Mouse (Mus musculus) lung, adult 2 months (tissue): ENCODE measurements around the gene Ttc9b. TPM values are rescaled to one million over a fixed set of nuclear protein-coding genes. Genes with fewer than 3 reads are reported as not detected.

Experiments used
- DNase-seq: peaks from one replicate; pipeline ENCODE4 v3.0.0; 2022
- H3K4me1 ChIP-seq: fragments of 200-500 bp; 2 replicates; pipeline ENCODE4 v1.6.1; 2011; ENCODE audit warnings: low read length; ENCODE audit not compliant: control insufficient read depth, insufficient read depth
- H3K4me3 ChIP-seq: fragments of 200-500 bp; replicated peaks from 2 replicates; pipeline ENCODE3; 2011; ENCODE audit warnings: low read depth, mild to moderate bottlenecking, control low read depth, low read length; ENCODE audit errors: extremely low read depth
- CTCF ChIP-seq: fragments of 200-500 bp; IDR thresholded peaks from 2 replicates; pipeline ENCODE4 v1.5.1; 2011; ENCODE audit warnings: mild to moderate bottlenecking, low read length, control low read depth; ENCODE audit not compliant: insufficient read depth
- POLR2A ChIP-seq: fragments of 200-500 bp; IDR thresholded peaks from 2 replicates; pipeline ENCODE4 v1.6.1; 2011; ENCODE audit warnings: low read depth, mild to moderate bottlenecking, control low read depth, low read length, borderline replicate concordance; ENCODE audit errors: extremely low read depth
- WGBS: fragments of 180-500 bp; shearing (Covaris S2); methylation state at CpG from one replicate; pipeline ENCODE4 v1.1.7; 2018; 5-methylcytosine and 5-hydroxymethylcytosine counted together
- polyA plus RNA-seq: library from polyadenylated mRNA; depleted of rRNA; stranded (reverse); fragments of >200 nt; gene quantifications from 2 replicates; pipeline ENCODE4 v1.2.3, GENCODE M21; 2012; rRNA removed

Ttc9b gene
- polyA plus RNA-seq, 1 experiment = not detected

DNA sequence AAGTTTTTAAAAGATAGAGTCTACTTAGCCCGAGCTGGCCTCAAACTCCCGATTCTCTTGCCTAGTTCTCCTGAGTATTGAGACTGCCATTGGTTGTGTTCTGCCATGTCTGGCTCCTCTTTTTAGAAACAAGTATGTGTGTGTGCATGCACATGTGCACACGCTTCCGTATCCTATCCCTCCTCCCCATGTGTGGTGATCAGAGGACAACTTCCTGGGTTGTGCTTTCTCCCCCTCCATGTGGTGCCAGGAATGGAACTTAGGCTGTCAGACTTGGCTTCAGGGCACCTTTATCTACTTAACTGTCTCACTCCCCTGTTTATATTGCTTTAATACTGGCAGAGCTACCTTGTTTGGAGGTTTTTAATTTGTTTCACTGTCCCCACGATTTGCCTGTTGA lies 31.5 kb downstream of the Ttc9b start:
- no peak for DNase-seq
- 25% methylated on average over 5 of the region's 5 CpGs for WGBS
- H3K4me3 ChIP-seq = no peak overlapping the region
- TF ChIP-seq CTCF (no peak), POLR2A (no peak)
- H3K4me1 ChIP-seq = 0 out of 2 replicates have a peak, but pooled peaks cover 2% of the 10 kb centered on the region

DNA sequence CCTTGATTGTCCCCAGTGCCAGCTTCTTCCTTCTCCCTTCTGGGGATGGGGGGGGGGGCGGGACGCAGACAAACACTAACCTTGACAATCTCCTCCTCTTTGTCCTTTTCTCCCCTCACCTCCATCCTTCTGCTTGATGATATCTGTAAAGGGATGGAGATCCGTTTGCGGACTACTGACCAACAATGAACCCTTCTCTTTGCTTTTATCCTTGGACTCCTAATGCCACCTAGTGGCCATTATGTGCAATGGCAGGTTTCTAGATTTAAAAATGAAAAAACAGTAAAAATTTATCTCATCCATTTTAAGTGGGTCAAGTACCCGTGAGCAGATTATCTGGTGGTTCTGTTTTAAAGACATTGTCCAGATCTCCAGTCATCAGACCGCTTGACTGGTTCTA lies 32.0 kb downstream of the Ttc9b start:
- H3K4me1 ChIP-seq = 0 out of 2 replicates have a peak, but pooled peaks cover 2% of the 10 kb centered on the region
- no peak overlapping the region for H3K4me3 ChIP-seq
- under 1% methylated on average over 6 of the region's 6 CpGs for WGBS
- TF ChIP-seq CTCF (peak; percentile 41; the same call in 1 of the 2 replicates), POLR2A (no peak)
- no peak for DNase-seq

DNA sequence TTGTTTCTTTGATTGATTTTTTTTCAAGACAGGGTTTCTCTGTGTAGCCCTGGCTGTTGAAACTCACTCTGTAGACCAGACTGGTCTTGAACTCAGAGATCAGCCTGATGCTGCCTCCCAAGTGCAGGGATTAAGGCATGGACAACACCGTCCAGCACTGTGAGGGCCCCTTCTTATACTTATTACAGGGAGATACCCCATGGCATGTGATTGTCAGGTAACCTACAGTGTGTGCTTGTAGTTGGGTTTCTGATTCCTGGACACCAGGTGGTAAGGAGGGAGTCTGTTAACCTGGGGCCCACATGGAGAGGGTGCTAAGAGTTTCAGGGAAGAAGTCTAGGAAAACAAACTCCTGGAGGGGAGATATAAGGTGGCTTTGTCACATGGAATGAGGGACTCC lies 33.3 kb downstream of the Ttc9b start:
- 78% methylated on average over 1 of the region's 1 CpGs for WGBS
- Histone ChIP-seq H3K4me3 (no peak overlapping the region), H3K4me1 (0 out of 2 replicates have a peak, but pooled peaks cover 2% of the 10 kb centered on the region)
- DNase-seq = no peak
- no peak for TF ChIP-seq CTCF
- no peak for TF ChIP-seq POLR2A

DNA sequence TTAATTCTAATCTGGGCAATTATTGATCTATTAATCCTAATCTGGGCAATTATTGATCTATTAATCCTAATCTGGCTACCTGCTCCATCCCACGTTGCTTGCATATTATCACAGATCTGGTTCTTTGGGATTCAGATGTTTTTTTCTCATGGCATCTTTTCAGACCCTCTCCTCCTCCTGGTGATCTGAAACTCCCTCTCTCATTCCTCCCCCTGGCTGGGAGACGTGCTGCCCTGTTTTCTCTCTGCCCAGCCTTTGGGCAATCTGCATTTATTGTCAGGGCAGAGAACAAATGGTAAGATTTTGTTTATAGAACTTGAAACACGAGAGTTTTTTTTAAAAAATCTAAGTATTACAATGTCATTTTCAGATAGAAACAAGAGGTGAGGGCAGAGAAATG lies 34.1 kb downstream of the Ttc9b start:
- no peak for TF ChIP-seq POLR2A
- TF ChIP-seq CTCF = no peak
- Histone ChIP-seq H3K4me1 (0 out of 2 replicates have a peak, but pooled peaks cover 2% of the 10 kb centered on the region), H3K4me3 (no peak overlapping the region)
- DNase-seq = no peak
- 56% methylated on average over 3 of the region's 3 CpGs for WGBS

DNA sequence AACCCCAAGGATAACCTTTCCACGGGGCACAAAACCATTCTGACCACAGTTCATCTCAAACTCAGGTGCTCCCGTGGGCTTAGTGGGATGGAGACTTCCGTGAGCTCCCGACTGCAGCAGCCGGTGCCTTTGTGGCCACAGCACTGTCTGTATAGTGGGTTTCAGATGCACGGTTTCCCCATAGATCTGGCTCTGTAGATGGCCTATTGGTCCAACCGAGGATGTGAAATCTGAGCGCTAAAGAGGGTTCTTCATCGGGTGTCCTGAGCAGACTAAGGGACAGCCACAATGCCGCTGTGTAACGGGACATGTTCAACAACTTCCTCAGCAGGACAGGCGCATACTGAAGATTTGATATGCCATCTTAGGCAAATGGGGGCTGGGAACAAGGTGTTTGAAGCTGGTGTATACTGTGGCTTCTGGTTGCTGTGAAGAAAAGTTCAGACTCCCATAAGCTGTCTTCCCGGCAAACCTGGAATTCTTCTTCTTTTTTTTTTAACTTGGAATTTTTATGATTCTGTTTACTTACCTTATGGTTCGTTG lies 34.6 kb downstream of the Ttc9b start:
- WGBS = 29% methylated on average over 14 of the region's 14 CpGs
- Histone ChIP-seq H3K4me1 (0 out of 2 replicates have a peak, but pooled peaks cover 2% of the 10 kb centered on the region), H3K4me3 (no peak overlapping the region)
- DNase-seq = no peak
- TF ChIP-seq CTCF = no peak
- no peak for TF ChIP-seq POLR2A

DNA sequence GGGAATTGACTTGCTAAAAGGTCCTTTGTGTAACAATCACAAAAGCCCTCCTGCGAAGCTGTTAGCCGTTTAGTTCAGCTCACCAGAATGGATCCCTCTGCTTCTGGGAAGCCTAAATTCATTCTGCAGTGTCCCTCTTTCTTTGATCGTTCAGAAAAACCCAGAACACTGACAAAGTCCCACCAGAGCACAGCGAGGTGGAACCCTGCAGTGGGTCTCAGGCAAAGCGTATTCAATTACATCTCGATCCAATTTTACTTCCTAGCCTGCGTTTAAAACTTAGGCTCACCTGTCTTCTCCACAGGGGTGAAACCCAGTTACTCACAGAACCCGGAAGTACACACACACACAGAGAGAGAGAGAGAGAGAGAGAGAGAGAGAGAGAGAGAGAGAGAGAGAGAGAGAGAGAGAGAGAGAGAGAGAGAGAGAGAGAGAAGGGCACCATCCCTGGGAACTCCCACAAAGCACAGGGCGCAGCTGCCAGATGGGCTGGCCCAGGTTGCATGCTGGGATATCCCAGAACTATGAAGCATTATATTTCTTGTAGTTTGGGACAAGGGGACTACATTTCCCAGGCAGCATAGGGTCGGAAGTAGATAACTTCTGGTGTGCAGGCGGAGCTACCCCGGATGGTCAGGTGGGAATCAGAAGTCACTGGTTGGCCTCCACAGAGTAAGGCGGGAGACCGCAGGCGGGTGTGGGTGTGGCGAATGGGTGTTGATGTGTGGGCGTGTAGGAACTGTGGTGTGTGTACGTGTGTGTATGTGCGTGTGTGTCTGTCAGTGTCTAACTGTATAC lies 35.3 kb downstream of the Ttc9b start, which contains the start of gene Zfp607b:
Gene Zfp607b (plus strand): TSS at position 526 of the 798 bp plus-strand sequence.
- TF ChIP-seq CTCF = no peak
- peak; percentile 52; the same call in 1 of the 2 replicates for TF ChIP-seq POLR2A
- DNase-seq = peak; percentile 85
- 1% methylated on average over 19 of the region's 19 CpGs for WGBS
- peak within 1 kb of the TSS; percentile 62 for H3K4me3 ChIP-seq
- 0 out of 2 replicates have a peak, but pooled peaks cover 2% of the 10 kb centered on the region for H3K4me1 ChIP-seq

DNA sequence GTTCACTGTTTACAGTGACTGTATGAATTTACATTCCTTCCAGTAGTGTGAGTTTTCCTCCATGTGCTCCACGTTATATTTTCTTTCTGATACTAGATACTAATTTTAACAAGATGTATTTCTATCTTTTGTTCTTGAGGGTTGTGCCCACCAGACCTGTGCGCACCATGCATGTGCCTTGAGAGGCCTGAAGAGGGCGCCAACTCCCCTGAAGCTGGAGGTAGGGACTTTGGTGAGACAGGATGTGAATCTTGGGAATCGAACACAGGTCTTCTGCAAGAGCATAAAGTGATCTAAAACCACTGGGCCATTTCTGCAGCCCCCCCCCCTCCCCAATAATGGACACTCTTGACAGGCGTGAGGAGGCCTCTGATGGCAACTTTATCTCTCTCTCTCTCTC lies 37.4 kb downstream of the Ttc9b start:
- H3K4me3 ChIP-seq = no peak overlapping the region
- WGBS = 39% methylated on average over 5 of the region's 5 CpGs
- TF ChIP-seq POLR2A = no peak
- peak; percentile 73 for TF ChIP-seq CTCF
- 0 out of 2 replicates have a peak, but pooled peaks cover 2% of the 10 kb centered on the region for H3K4me1 ChIP-seq
- no peak for DNase-seq

DNA sequence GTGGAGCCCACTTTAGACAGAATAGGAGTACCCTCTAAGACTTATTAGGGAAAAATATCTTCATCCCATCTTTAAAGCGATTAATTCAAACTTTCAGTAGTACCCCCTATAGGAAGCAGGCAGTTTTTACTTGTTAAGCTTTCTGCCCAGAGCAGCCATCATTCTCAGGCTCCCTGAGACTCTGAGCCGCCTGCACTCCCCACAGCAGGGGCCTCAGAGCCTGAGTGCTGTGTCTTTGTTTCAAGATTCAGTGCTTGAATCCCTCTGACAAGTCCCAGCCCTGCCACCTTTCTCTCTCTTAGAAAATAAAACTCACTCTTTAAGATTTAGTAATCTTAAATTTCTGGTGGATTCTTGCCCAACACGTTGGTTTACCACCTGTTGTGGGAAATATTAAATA lies 43.0 kb downstream of the Ttc9b start:
- 69% methylated on average over 3 of the region's 3 CpGs for WGBS
- TF ChIP-seq POLR2A = no peak
- TF ChIP-seq CTCF = no peak
- no peak for DNase-seq

More for the DNA sequence above, 43.0 kb downstream of the Ttc9b start:
- Histone ChIP-seq H3K4me3 (no peak overlapping the region), H3K4me1 (no peaks in the 10 kb centered on the region)

Other genes with a start within 250 kb of the Ttc9b start
- gene Sptbn4, start 206.2 kb upstream of the Ttc9b start, polyA plus RNA-seq = 0.05 and 0.13 TPM in 2 replicates
- gene Blvrb, start 205.9 kb upstream of the Ttc9b start, polyA plus RNA-seq = 71.6 and 78.8 TPM in 2 replicates
- gene Sertad3, start 180.1 kb upstream of the Ttc9b start, polyA plus RNA-seq = 10.2 and 10.5 TPM in 2 replicates
- gene Sertad1, start 167.0 kb upstream of the Ttc9b start, polyA plus RNA-seq = 50.7 and 56.1 TPM in 2 replicates
- 62.0 and 67.4 TPM in 2 replicates for gene Prx, start 154.6 kb upstream of the Ttc9b start, polyA plus RNA-seq
- 1.3 and 1.8 TPM in 2 replicates for gene Hipk4, start 130.6 kb upstream of the Ttc9b start, polyA plus RNA-seq
- gene Pld3, start 100.7 kb upstream of the Ttc9b start, polyA plus RNA-seq = 180 and 201 TPM in 2 replicates
- 22.4 and 28.5 TPM in 2 replicates for gene 2310022A10Rik, start 100.7 kb upstream of the Ttc9b start, polyA plus RNA-seq
- gene Akt2, start 62.4 kb upstream of the Ttc9b start, polyA plus RNA-seq = 81.4 and 101 TPM in 2 replicates
- gene Map3k10, start 20.7 kb downstream of the Ttc9b start, polyA plus RNA-seq = 27.1 and 31.9 TPM in 2 replicates
- 0.36 and 1.5 TPM in 2 replicates for gene Zfp607b, start 35.4 kb downstream of the Ttc9b start, polyA plus RNA-seq
- gene Zfp60, start 77.5 kb downstream of the Ttc9b start, polyA plus RNA-seq = 1.2 and 1.9 TPM in 2 replicates
- gene Zfp626, start 153.3 kb downstream of the Ttc9b start, polyA plus RNA-seq = 0.55 and 1.1 TPM in 2 replicates
- 0.54 and 1.1 TPM in 2 replicates for gene Zfp59, start 184.7 kb downstream of the Ttc9b start, polyA plus RNA-seq
- gene Zfp607a, start 203.6 kb downstream of the Ttc9b start, polyA plus RNA-seq = 0.72 and 1.7 TPM in 2 replicates